Mouse (Mus musculus) hindbrain, embryonic 13.5 days (tissue): ENCODE measurements around the gene Rdh12. TPM values are rescaled to one million over a fixed set of nuclear protein-coding genes. Genes with fewer than 3 reads are reported as not detected.
"Not testable (repeated sequence)": the region's sequence is repeated elsewhere in the genome, so short reads cannot be mapped to it uniquely, and the experiment has no call there.

Source experiments
- ATAC-seq: fragments of 200-750 bp; cut with Nextera tagmentation; 2 replicates; pipeline ENCODE4 v1.8.0; 2017; ENCODE audit warnings: moderate TSS enrichment; ENCODE audit not compliant: low FRiP score
- H3K27ac ChIP-seq: fragments of 300-500 bp; sonication (generic); 2 replicates; pipeline ENCODE4 v1.5.1; 2015; ENCODE audit warnings: inconsistent platforms, mild to moderate bottlenecking, moderate library complexity
- H3K27me3 ChIP-seq: fragments of 300-500 bp; sonication (generic); 2 replicates; pipeline ENCODE4 v1.6.1; 2015; ENCODE audit warnings: mild to moderate bottlenecking, inconsistent platforms
- H3K36me3 ChIP-seq: fragments of 300-500 bp; sonication (generic); 2 replicates; pipeline ENCODE4 v1.6.1; 2015; ENCODE audit warnings: mild to moderate bottlenecking, inconsistent platforms
- H3K4me1 ChIP-seq: fragments of 300-500 bp; sonication (generic); replicated peaks from 2 replicates; pipeline ENCODE4 v1.6.1; 2015; ENCODE audit warnings: inconsistent platforms
- H3K4me2 ChIP-seq: fragments of 300-500 bp; sonication (generic); 2 replicates; pipeline ENCODE4 v1.6.1; 2015; ENCODE audit warnings: inconsistent platforms, mild to moderate bottlenecking, moderate library complexity
- H3K4me3 ChIP-seq: fragments of 300-500 bp; sonication (generic); 2 replicates; pipeline ENCODE4 v1.5.1; 2015; ENCODE audit warnings: mild to moderate bottlenecking, inconsistent platforms
- H3K9ac ChIP-seq: fragments of 300-500 bp; sonication (generic); 2 replicates; pipeline ENCODE4 v1.6.1; 2015; ENCODE audit warnings: mild to moderate bottlenecking, inconsistent platforms
- H3K9me3 ChIP-seq: fragments of 300-500 bp; sonication (generic); 2 replicates; pipeline ENCODE4 v1.6.1; 2016; ENCODE audit warnings: inconsistent platforms
- WGBS: fragments of 180-500 bp; shearing (Covaris S2); methylation state at CpG from one replicate; pipeline ENCODE4 v1.1.7; 2015; 5-methylcytosine and 5-hydroxymethylcytosine counted together
- polyA plus RNA-seq: library from polyadenylated mRNA; unstranded; fragments of >200 nt; fragmentation: Nextera tagmentation; extraction: Ambion mirVana; gene quantifications from 2 replicates; pipeline ENCODE4 v1.2.1, GENCODE M21; 2015

The Rdh12 gene
- 0.40 and 1.1 TPM in 2 replicates for polyA plus RNA-seq

- Histone ChIP-seq H3K4me2 (peak within 1 kb of the TSS; percentile 61), H3K36me3 (no peaks in the 10 kb centered on the region), H3K27ac (no peak within 1 kb of the TSS), H3K27me3 (peaks cover 2% of the 10 kb centered on the region; the same call in 1 of the 2 replicates), H3K9ac (peak within 1 kb of the TSS; percentile 40; the same call in 1 of the 2 replicates), H3K4me3 (peak within 1 kb of the TSS; percentile 42), H3K9me3 (no peaks in the 10 kb centered on the region), H3K4me1 (peaks cover 6% of the 10 kb centered on the region; the same call in 1 of the 2 replicates)
- ATAC-seq: no peak
- whole genome bisulfite sequencing: 5% methylated on average over 13 of the region's 13 CpGs
Measured at GRCm38 (mm10) chr12:79208703-79209464, at the start of gene Rdh12. TSS of gene Rdh12 (plus strand) at chr12:79208914.

GRCm38 (mm10) chr12:79162876-79163275, 45.8 kb upstream of the Rdh12 start:
- H3K9ac ChIP-seq: no peak overlapping the region

GRCm38 (mm10) chr12:79169173-79169572, 39.5 kb upstream of the Rdh12 start:
- ATAC-seq: no peak

More at GRCm38 (mm10) chr12:79162876-79163275, 45.8 kb upstream of the Rdh12 start:
- Histone ChIP-seq H3K4me1 (no peaks in the 10 kb centered on the region), H3K9me3 (no peaks in the 10 kb centered on the region), H3K4me2 (no peak overlapping the region), H3K27ac (no peak overlapping the region), H3K36me3 (peaks cover 81% of the 10 kb centered on the region), H3K27me3 (no peaks in the 10 kb centered on the region), H3K4me3 (no peak overlapping the region)
- no peak for ATAC-seq
- 94% methylated on average over 3 of the region's 3 CpGs for WGBS

GRCm38 (mm10) chr12:79170421-79170820, 38.3 kb upstream of the Rdh12 start:
- ATAC-seq: no peak
- WGBS: 77% methylated on average over 3 of the region's 3 CpGs

More at GRCm38 (mm10) chr12:79169173-79169572, 39.5 kb upstream of the Rdh12 start:
- Histone ChIP-seq H3K4me1 (peaks cover 14% of the 10 kb centered on the region), H3K36me3 (peaks cover 23% of the 10 kb centered on the region), H3K27me3 (no peaks in the 10 kb centered on the region), H3K4me2 (no peak overlapping the region), H3K27ac (no peak overlapping the region), H3K9ac (no peak overlapping the region), H3K4me3 (no peak overlapping the region), H3K9me3 (no peaks in the 10 kb centered on the region)

GRCm38 (mm10) chr12:79171269-79171995, 37.3 kb upstream of the Rdh12 start:
- no peak for ATAC-seq
- Histone ChIP-seq H3K27ac (no peak overlapping the region), H3K4me1 (peaks cover 14% of the 10 kb centered on the region), H3K36me3 (peaks cover 13% of the 10 kb centered on the region), H3K9ac (peak overlapping the region; percentile 89), H3K4me2 (peak overlapping the region; percentile 72), H3K27me3 (no peaks in the 10 kb centered on the region), H3K9me3 (no peaks in the 10 kb centered on the region), H3K4me3 (peak overlapping the region; percentile 97)
- WGBS: 41% methylated on average over 12 of the region's 12 CpGs

More at GRCm38 (mm10) chr12:79170421-79170820, 38.3 kb upstream of the Rdh12 start:
- Histone ChIP-seq H3K4me3 (no peak overlapping the region), H3K27ac (no peak overlapping the region), H3K4me1 (peaks cover 14% of the 10 kb centered on the region), H3K9me3 (no peaks in the 10 kb centered on the region), H3K9ac (no peak overlapping the region), H3K36me3 (peaks cover 17% of the 10 kb centered on the region), H3K4me2 (no peak overlapping the region), H3K27me3 (no peaks in the 10 kb centered on the region)

GRCm38 (mm10) chr12:79172019-79172941, 36.4 kb upstream of the Rdh12 start, which contains the start of gene Vti1b:
TSS of gene Vti1b (minus strand) at chr12:79172667.
- ATAC-seq: peak; percentile 99
- no peaks in the 10 kb centered on the region for H3K9me3 ChIP-seq
- WGBS: under 1% methylated on average over 71 of the region's 73 CpGs

GRCm38 (mm10) chr12:79173721-79174120, 35.0 kb upstream of the Rdh12 start:
- Histone ChIP-seq H3K9me3 (no peaks in the 10 kb centered on the region), H3K27ac (no peak overlapping the region), H3K4me2 (no peak overlapping the region), H3K9ac (no peak overlapping the region), H3K27me3 (no peaks in the 10 kb centered on the region), H3K36me3 (peaks cover 23% of the 10 kb centered on the region), H3K4me3 (no peak overlapping the region), H3K4me1 (peaks cover 14% of the 10 kb centered on the region)
- WGBS: 88% methylated on average over 5 of the region's 5 CpGs
- no peak for ATAC-seq

More at GRCm38 (mm10) chr12:79172019-79172941, 36.4 kb upstream of the Rdh12 start, which contains the start of gene Vti1b:
- Histone ChIP-seq H3K27me3 (no peaks in the 10 kb centered on the region), H3K4me1 (peaks cover 14% of the 10 kb centered on the region), H3K27ac (peak within 1 kb of the TSS; percentile 97), H3K4me3 (peak within 1 kb of the TSS; percentile 97), H3K9ac (peak within 1 kb of the TSS; percentile 89), H3K36me3 (peaks cover 17% of the 10 kb centered on the region), H3K4me2 (peak within 1 kb of the TSS; percentile 72)

- ATAC-seq: no peak
- WGBS: 89% methylated on average over 5 of the region's 5 CpGs
Measured at GRCm38 (mm10) chr12:79175998-79176397, 32.7 kb upstream of the Rdh12 start.

GRCm38 (mm10) chr12:79185160-79185559, 23.6 kb upstream of the Rdh12 start:
- H3K9me3 ChIP-seq, H3K4me1 ChIP-seq, H3K9ac ChIP-seq, H3K27me3 ChIP-seq, ATAC-seq, H3K4me3 ChIP-seq, H3K4me2 ChIP-seq, H3K27ac ChIP-seq: not testable (repeated sequence)
- 84% methylated on average over 5 of the region's 6 CpGs for WGBS
- peaks cover 76% of the 10 kb centered on the region for H3K36me3 ChIP-seq

More at GRCm38 (mm10) chr12:79175998-79176397, 32.7 kb upstream of the Rdh12 start:
- H3K36me3 ChIP-seq: peaks cover 31% of the 10 kb centered on the region
- no peak overlapping the region for H3K9ac ChIP-seq
- H3K4me1 ChIP-seq: peaks cover 7% of the 10 kb centered on the region
- no peaks in the 10 kb centered on the region for H3K9me3 ChIP-seq
- H3K27ac ChIP-seq: no peak overlapping the region
- H3K4me2 ChIP-seq: no peak overlapping the region
- H3K4me3 ChIP-seq: no peak overlapping the region
- no peaks in the 10 kb centered on the region for H3K27me3 ChIP-seq

- H3K4me1 ChIP-seq: peaks cover 20% of the 10 kb centered on the region
- peak; percentile 97 for ATAC-seq
- peak overlapping the region; percentile 81 for H3K27ac ChIP-seq
- H3K9me3 ChIP-seq: no peaks in the 10 kb centered on the region
- H3K27me3 ChIP-seq: no peaks in the 10 kb centered on the region
- H3K9ac ChIP-seq: peak overlapping the region; percentile 80
- peak overlapping the region; percentile 68 for H3K4me3 ChIP-seq
- H3K4me2 ChIP-seq: peak overlapping the region; percentile 76
- H3K36me3 ChIP-seq: peaks cover 24% of the 10 kb centered on the region
- WGBS: 0% methylated on average over 18 of the region's 18 CpGs
Measured at GRCm38 (mm10) chr12:79190931-79191673, 17.6 kb upstream of the Rdh12 start.

- Histone ChIP-seq H3K9me3 (no peaks in the 10 kb centered on the region), H3K4me1 (peaks cover 20% of the 10 kb centered on the region), H3K4me2 (peak overlapping the region; percentile 76), H3K27me3 (no peaks in the 10 kb centered on the region), H3K36me3 (peaks cover 18% of the 10 kb centered on the region), H3K9ac (peak overlapping the region; percentile 80), H3K27ac (peak overlapping the region; percentile 81), H3K4me3 (peak overlapping the region; percentile 68)
- WGBS: 6% methylated on average over 14 of the region's 14 CpGs
- peak; percentile 90 for ATAC-seq
Measured at GRCm38 (mm10) chr12:79191701-79192100, 17.0 kb upstream of the Rdh12 start.
